Mouse (Mus musculus) olfactory bulb, adult 2 months (tissue): ENCODE data around the gene Gm45623. TPM values are rescaled to one million over a fixed set of nuclear protein-coding genes. Genes with fewer than 3 reads are reported as not detected.
A peak's percentile ranks its signal among the peaks of the same experiment; 100 is the strongest.

Experiments
- H3K27ac ChIP-seq: fragments of 200-500 bp; 2 replicates; pipeline ENCODE4 v1.5.1; 2012; ENCODE audit warnings: low read depth, low read length; ENCODE audit not compliant: insufficient read depth
- H3K4me1 ChIP-seq: fragments of 200-500 bp; 2 replicates; pipeline ENCODE4 v1.6.1; 2012; ENCODE audit warnings: low read length; ENCODE audit not compliant: control insufficient read depth, insufficient read depth
- H3K4me3 ChIP-seq: fragments of 200-500 bp; 2 replicates; pipeline ENCODE4 v1.5.1; 2012; ENCODE audit warnings: mild to moderate bottlenecking, low read depth, low read length, moderate library complexity; ENCODE audit not compliant: insufficient read depth
- CTCF ChIP-seq: fragments of 200-500 bp; IDR thresholded peaks from 2 replicates; pipeline ENCODE4 v1.5.1; 2012; ENCODE audit warnings: low read depth, mild to moderate bottlenecking, low read length, moderate library complexity; ENCODE audit not compliant: insufficient read depth
- POLR2A ChIP-seq: fragments of 200-500 bp; IDR thresholded peaks from 2 replicates; pipeline ENCODE4 v1.6.1; 2012; ENCODE audit warnings: mild to moderate bottlenecking, low read depth, low read length, moderate library complexity; ENCODE audit not compliant: insufficient read depth
- WGBS: fragments of 180-500 bp; shearing (Covaris S2); methylation state at CpG from one replicate; pipeline ENCODE4 v1.1.7; 2018; 5-methylcytosine and 5-hydroxymethylcytosine counted together
- polyA plus RNA-seq: library from polyadenylated mRNA; stranded (reverse); fragments of >200 nt; gene quantifications from 2 replicates; pipeline ENCODE4 v1.2.4, GENCODE M21; 2012; ENCODE audit warnings: low replicate concordance; ENCODE audit not compliant: missing spikeins, insufficient read depth, insufficient read length

Gene Gm45623
- polyA plus RNA-seq, 1 experiment: not detected

DNA sequence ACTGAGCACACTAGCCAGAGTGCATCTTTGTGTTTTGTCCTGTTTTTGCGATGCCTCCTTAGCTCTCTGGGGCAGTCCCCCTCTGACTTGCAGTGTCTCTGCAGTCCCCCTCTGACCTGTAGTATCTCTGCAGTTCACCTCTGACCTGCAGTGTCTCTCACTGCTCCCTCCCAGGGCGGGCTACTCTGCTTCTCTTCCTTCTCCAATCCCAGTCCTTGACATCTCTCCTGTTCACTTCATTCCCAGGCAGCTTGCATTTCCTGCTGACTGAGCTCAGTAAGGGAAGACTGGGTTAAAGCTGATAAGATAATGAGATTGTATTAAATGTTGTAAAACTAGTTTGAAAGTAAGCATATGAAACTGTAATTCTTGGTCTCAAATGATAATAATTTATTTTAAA, 43.0 kb downstream of the Gm45623 start:
- no peak overlapping the region for H3K4me3 ChIP-seq
- H3K4me1 ChIP-seq: peaks cover 22% of the 10 kb centered on the region
- TF ChIP-seq POLR2A: no peak
- TF ChIP-seq CTCF: no peak
- WGBS: 79% methylated on average over 2 of the region's 2 CpGs
- H3K27ac ChIP-seq: no peak overlapping the region

DNA sequence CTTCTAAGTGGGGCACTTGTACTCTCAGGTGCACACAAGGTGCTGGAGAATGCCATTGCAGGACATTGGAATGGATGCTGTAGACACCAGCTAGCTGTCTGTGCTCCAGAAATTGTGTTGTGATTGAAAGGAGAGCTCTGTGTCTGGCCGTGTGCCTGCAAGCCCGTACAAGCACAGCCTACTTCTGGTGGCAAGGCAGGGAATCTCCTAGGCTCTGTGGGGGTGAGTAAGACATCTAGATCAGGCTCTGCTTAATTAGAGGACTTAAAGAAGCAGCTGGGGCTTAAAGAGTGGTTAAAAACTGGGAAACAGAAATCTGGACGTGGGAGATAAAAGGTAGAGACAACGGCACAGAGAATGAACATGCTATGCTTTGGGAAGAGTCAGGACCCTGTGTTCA, 46.0 kb downstream of the Gm45623 start:
- TF ChIP-seq POLR2A: no peak
- TF ChIP-seq CTCF: no peak
- H3K4me3 ChIP-seq: no peak overlapping the region
- peak overlapping the region; percentile 54 for H3K27ac ChIP-seq
- 11% methylated on average over 4 of the region's 4 CpGs for WGBS
- peaks cover 25% of the 10 kb centered on the region for H3K4me1 ChIP-seq

DNA sequence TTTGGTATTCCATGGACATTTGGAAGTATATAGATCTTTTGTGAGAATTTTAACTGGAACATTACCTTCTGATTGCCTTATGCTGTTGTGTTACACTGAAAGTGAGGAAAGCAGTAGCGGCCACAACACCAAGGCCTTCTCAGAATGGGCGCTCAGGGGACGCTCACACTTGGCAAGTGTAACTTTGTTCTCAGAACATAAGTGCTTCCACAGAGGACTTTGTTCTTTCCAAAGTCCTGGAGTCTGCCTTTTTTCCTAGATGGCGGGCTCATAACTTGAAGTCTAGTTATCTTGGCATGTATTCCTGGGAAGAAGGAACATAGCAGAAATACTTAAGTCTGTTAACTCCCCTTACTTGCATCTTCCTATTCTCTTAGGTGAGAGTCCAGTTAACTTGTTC, 46.5 kb downstream of the Gm45623 start:
- 64% methylated on average over 4 of the region's 4 CpGs for WGBS
- peaks cover 27% of the 10 kb centered on the region for H3K4me1 ChIP-seq
- TF ChIP-seq POLR2A (no peak), CTCF (no peak)

DNA sequence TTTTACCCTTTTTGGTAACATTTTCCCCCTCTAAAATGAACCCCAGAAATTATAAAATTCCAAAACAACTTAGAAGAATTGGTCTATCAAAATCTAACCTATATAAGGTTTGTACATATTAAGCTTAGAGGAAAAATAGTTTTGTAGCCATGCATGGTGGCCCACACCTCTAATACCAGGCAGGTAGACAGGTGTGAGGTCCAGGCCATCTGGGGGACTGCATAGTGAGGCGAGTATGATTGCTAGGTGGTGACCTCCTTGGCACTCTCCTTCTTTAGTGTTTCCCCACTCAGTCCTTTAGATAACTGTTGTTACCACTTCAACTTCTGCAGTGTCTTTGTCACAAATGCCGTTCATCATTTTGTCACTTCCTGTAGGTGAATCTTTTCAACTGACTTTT, 49.0 kb downstream of the Gm45623 start:
- no peak for TF ChIP-seq POLR2A
- no peak for TF ChIP-seq CTCF
- H3K27ac ChIP-seq: no peak overlapping the region
- 39% methylated on average over 2 of the region's 2 CpGs for WGBS
- no peak overlapping the region for H3K4me3 ChIP-seq
- H3K4me1 ChIP-seq: peaks cover 22% of the 10 kb centered on the region

More for the DNA sequence above, 46.5 kb downstream of the Gm45623 start:
- H3K4me3 ChIP-seq: no peak overlapping the region
- H3K27ac ChIP-seq: no peak overlapping the region

DNA sequence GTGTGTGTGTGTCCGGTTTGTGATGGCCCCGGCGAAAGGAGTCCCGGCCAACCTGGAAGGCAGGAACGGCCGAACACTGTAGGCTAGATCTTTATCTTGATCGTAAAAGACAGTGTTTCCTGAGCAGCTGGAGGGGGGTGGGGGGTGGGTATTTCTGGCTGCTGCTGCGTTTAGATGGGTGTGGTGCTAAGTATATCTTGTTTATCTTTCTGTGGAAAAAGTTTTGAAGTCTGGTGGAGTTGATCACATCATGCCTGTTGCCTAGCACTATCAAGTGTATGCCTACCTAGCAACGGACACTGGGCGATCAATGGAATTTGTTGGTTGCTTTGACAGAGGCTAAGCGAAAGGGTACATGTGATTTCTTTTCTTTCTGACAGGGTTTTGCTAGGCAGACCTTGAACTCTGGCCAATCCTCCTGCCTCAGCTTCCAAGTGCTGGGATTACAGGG, 49.7 kb downstream of the Gm45623 start:
- Histone ChIP-seq H3K27ac (peak overlapping the region; percentile 84), H3K4me3 (peak overlapping the region; percentile 99), H3K4me1 (peaks cover 20% of the 10 kb centered on the region)
- TF ChIP-seq CTCF (no peak), POLR2A (no peak)
- WGBS: under 1% methylated on average over 11 of the region's 11 CpGs

DNA sequence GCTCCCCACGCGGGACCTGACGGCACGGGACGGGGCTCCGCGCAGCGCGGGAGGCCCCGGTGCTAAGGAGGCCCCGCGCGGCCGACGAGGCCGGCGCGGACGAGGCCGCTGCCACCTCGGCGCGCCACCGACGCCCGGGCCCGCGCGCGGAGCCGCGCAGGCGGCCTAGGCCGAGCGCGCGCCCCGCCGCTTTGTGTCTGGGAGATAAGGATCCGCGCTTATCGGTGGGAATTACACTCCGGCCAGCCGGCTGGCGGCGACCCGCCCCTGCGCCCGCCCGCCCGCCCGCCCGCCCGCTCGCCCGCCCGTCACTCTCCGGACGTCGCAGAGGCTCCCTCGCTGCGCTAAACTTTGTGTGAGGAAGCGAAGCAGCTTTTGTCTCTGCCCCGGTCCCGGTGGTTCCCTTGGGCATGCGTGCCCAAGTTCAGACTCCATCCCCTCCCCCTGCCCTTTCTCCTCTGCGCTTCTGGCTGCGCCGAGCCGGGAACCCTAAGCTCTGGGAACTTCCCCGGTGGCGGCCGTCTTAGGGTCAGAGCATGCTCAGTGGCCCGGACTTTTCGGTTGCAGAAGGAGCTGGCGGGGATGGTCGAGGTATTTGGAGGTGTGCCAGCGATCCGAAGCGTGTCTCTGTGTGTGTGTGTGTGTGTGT, 50.3 kb downstream of the Gm45623 start:
- no peak for TF ChIP-seq CTCF
- TF ChIP-seq POLR2A: no peak
- peak overlapping the region; percentile 88 for H3K27ac ChIP-seq
- peaks cover 19% of the 10 kb centered on the region for H3K4me1 ChIP-seq
- H3K4me3 ChIP-seq: peak overlapping the region; percentile 99
- WGBS: under 1% methylated on average over 69 of the region's 80 CpGs

DNA sequence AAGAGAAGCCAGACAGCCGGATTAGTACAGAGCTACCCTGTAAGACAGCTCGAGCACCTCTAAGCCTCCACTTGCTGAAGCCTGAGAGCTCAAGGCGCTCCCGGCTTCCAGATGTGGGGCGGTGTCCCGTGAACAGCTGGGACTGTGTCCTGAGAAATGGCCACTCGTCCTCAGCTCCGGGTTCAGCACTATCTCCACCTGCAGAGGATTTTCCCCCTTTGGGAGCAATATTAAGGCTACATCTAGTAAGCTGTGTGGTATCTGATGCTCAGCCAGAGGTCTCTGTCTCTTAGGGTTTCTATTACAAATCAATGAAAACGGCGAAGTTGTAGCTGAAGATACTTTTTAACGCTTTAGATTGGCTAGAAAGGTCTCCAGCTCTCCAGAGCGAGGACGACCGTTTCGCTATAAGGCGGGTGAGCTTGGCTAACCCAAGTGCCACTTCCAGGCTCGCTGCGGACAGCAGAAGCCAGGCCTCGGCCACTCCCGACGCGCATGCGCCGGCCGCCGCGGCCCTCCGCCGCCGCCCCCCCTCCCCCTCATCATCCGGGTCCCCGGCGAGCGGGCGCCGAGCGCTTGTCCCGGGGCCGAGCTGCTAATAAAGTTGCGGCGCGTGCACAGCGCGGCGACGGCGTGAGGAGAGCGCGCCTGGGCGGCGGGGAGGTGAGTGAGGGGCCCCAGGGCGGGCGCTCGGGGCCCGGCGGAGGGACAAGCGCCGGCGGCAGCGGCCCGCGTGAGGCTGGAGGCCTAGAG, 51.0 kb downstream of the Gm45623 start, which contains the start of gene Smad5:
Gene Smad5, plus strand, starts transcription at position 542 of the 753 bp plus-strand sequence.
- peak within 1 kb of the TSS; percentile 99 for H3K4me3 ChIP-seq
- TF ChIP-seq POLR2A (peak; percentile 77), CTCF (no peak)
- peaks cover 21% of the 10 kb centered on the region for H3K4me1 ChIP-seq
- 4% methylated on average over 62 of the region's 62 CpGs for WGBS
- H3K27ac ChIP-seq: peak within 1 kb of the TSS; percentile 94

Other genes with a start within 250 kb of the Gm45623 start
- not detected in 2 replicates for gene Fbxl21, start 231.4 kb downstream of the Gm45623 start, polyA plus RNA-seq
- not detected in 2 replicates for gene Lect2, start 205.3 kb downstream of the Gm45623 start, polyA plus RNA-seq
- not detected in 2 replicates for gene Tgfbi, start 144.3 kb downstream of the Gm45623 start, polyA plus RNA-seq
- not detected in 2 replicates for gene Smad5, start 50.8 kb downstream of the Gm45623 start, polyA plus RNA-seq
- not detected in 2 replicates for gene Trpc7, start 142.2 kb upstream of the Gm45623 start, polyA plus RNA-seq